Mouse (Mus musculus) hematopoietic stem cell, adult 5-6 weeks (primary cell): Measurements from ENCODE around the gene Zfyve27. TPM values are rescaled to one million over a fixed set of nuclear protein-coding genes. Genes with fewer than 3 reads are reported as not detected.
A peak's percentile ranks its signal among the peaks of the same experiment; 100 is the strongest.

Experiments
- ATAC-seq, 2 experiments: fragments of 125-278 bp in 1 of 2; replicated peaks in 1 of 2; 2 replicates each; pipeline ENCODE4 v1.8.0; 2016 to 2017; ENCODE audit warnings: inconsistent platforms in 2 of 2, mild to moderate bottlenecking in 2 of 2, moderate number of reproducible peaks in 2 of 2, low read depth in 1 of 2, moderate TSS enrichment in 1 of 2; ENCODE audit not compliant: low FRiP score in 2 of 2, poor library complexity in 2 of 2, severe bottlenecking in 2 of 2, insufficient read depth in 1 of 2, low TSS enrichment in 1 of 2
- total RNA-seq: library from RNA; stranded (forward); fragments of 172-1452, 232-1000 nt; gene quantifications from 2 replicates; pipeline ENCODE4 v1.2.3, GENCODE M21; 2017

Gene Zfyve27
- total RNA-seq, 1 experiment from 2014 or later, result 20.0 TPM

DNA sequence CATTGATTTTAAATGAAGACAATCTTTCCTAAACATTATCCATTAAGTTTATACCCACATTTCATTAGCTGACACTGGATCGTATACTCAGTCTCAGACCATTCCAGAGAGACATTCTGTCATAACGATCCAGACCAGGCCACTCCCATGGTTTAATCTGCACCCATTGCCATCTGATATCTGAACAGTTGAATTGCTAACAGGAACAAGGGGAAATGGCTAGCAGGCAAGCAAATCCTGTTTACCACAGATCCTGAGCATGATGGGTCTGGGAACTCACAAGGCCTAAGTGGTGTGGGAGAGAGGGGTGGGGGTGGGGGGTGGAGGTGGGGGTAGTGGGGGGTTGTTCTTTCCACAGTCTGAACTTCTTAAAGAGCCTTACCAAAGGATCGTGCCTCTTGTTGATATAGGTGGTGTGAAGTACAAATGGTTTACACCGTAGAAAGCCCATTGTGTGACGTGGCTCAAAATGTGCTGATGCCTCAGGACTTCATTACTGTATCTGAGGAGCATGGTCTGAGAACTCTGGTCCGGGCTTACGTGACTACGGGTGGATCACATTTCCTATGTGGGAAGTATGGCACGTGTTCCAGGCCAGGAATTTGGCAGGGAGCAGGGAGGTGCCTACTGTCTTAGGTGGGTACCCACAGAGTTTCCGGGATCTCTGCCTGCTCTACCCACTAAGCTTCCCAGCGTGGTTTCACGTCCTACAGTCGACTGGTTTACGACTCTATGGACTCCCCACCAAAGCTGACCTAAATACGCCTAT is 25.1 kb upstream of the Zfyve27 start:
- no peak for ATAC-seq

GRCm38 (mm10) chr19:42139724-42140517 is 23.8 kb upstream of the Zfyve27 start:
- ATAC-seq, result no peak

GRCm38 (mm10) chr19:42141998-42142397 is 21.8 kb upstream of the Zfyve27 start:
- no peak for ATAC-seq

GRCm38 (mm10) chr19:42142757-42143156 is 21.0 kb upstream of the Zfyve27 start:
- ATAC-seq, result no peak

- no peak for ATAC-seq
Observed at GRCm38 (mm10) chr19:42144067-42144466, 19.7 kb upstream of the Zfyve27 start.

DNA sequence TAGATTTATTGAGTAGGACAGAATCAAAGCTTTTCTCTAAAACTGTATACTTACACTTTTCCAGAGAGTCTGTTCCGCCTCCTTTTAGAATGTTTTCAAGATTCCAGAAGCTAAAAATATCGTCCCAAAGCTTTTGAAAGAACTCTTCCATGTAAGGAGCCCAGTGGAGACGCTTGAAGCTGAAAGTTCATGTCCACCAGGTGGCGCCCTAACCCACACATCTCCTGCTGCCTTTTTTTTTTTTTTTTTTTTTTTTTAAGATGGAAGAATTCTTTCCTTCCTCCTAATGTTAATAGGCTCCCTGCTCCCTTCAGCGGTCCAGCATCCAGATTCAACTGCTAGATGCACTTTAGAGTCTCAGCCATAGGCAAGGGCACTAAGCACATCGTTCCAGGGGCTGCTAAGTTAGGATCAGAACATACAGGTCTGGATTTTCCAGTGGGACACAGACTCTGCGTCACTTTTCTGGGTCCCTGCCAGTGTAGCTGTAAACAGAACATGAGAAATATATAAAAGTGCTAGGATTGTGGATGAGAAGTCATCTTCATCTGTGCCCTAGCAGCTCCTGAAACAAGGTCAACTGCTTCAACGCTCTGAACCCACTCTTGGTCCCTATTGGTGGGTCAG is 19.1 kb upstream of the Zfyve27 start:
- no peak for ATAC-seq

DNA sequence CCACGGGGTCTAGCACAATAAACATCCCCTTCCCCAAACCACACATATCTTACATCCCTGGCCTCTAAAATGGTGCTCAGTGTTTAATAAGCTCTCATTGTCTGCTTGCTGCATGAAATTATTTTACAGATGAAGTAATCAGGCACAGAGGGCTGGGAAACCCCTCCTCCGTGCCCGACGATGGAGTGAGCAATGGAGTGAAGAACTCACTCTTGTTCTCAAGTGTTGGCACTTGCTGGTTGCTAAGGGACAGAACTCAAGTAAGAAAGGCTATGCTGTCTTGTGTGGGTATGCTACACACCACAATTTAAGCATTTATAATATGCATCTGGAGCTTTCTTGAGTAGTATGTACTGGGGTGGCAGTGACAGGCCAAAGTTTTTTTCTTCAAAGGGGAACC is 18.5 kb upstream of the Zfyve27 start:
- no peak for ATAC-seq

DNA sequence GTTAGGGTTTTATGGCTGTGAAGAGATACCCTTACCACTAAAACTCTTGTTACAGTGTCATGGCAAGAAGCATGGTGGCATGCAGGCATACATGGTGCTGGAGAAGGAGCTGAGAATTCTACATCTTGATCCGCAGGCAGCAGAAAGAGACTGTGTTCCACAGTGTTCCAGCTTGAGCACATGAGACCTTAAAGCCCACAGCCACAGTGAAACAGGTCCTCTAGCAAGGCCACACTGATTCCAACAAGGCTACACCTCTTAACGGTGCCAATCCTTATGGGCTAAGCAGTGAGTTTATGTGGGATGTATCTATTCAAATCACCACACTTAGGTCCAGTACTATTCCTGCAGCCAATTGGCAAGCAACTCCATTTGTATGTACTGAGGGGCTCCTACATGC is 18.0 kb upstream of the Zfyve27 start:
- no peak for ATAC-seq

GRCm38 (mm10) chr19:42146276-42147010 is 17.3 kb upstream of the Zfyve27 start:
- ATAC-seq, result no peak

DNA sequence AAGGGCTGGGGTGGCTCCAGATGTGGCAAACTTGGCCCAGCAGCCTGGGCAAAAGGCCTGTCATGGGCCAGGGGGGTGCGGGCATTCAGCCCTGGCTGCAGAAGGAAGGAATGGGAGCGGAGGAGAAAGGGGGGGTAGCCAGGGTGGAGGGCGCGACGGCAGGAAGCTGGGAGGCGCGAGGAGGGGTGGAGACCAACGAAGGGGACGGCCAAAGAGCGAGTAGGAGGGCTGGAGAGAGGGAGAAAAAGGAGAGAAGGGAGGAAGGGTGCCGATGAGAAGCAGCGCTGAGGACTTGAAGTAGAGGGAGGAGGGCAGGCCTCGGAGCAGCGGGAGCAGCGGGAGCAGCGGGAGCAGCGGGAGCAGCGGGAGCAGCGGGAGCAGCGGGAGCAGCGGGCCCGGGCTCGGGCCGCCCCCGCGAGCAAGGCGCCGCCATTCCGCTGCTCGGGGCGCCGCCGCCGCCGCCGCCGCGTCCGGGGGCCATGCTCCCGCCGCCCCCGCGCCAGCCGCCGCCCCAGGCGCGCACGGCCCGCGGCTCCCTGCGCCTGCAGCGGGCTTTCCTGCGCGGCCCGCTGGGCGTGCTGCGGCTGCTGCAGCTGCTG is 16.5 kb upstream of the Zfyve27 start, which contains the start of gene Marveld1:
Gene Marveld1, plus strand, starts transcription at position 231 of the 599 bp plus-strand sequence.
- peak; percentile 20 to 57; a peak in 3 of 4 replicates for ATAC-seq

DNA sequence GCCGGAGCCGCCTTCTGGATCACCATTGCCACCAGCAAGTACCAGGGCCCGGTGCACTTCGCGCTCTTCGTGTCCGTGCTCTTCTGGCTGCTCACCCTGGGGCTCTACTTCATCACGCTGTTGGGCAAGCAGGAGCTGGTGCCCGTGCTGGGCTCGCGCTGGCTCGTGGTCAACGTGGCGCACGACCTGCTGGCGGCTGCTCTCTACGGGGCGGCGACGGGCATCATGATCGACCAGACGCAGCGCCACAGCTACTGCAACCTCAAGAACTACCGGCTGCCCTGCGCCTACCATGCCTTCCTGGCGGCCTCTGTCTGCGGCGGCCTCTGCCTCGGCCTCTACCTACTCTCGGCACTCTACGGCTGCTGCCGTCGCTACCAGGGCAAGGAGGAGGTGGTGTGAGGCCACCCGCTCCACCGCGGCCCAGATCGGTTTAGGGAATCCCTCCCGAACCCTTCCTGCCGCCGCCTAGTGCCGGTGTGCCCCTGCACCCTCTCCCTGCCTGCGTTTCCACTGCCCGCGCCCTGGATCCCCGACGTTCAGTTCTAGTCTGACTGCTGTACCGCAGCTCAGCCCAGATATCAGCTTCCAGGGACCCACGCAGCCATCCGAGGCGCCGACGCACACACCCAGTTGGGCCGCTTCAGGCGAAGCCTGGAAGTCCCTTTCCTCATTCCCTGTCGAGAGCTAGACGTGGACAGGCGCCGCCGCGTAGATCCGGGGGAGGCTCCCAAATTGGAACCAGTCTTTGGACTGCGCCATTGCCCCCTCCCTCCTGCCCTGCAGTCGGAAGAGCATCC is 15.8 kb upstream of the Zfyve27 start:
- peak in 1 of 2 experiments; percentile 31; a peak in 2 of 4 replicates for ATAC-seq

DNA sequence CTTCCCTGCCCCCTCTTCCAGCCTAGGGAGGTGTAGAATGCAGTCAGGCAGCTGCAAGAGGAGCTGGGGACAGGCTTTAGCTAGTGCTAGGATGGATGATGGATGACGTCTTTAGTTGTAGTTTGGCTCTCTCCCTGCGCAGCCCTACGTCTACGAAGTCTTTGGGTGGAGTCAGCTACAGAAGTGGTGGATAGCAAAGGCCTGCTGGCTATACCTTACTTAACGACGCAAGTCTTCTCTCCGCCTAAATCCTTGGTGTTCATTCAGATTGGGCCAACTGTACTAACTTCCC is 15.2 kb upstream of the Zfyve27 start:
- no peak for ATAC-seq

GRCm38 (mm10) chr19:42151990-42152389 is 11.8 kb upstream of the Zfyve27 start:
- ATAC-seq, result peak; percentile 53 to 58; a peak in 3 of 4 replicates

DNA sequence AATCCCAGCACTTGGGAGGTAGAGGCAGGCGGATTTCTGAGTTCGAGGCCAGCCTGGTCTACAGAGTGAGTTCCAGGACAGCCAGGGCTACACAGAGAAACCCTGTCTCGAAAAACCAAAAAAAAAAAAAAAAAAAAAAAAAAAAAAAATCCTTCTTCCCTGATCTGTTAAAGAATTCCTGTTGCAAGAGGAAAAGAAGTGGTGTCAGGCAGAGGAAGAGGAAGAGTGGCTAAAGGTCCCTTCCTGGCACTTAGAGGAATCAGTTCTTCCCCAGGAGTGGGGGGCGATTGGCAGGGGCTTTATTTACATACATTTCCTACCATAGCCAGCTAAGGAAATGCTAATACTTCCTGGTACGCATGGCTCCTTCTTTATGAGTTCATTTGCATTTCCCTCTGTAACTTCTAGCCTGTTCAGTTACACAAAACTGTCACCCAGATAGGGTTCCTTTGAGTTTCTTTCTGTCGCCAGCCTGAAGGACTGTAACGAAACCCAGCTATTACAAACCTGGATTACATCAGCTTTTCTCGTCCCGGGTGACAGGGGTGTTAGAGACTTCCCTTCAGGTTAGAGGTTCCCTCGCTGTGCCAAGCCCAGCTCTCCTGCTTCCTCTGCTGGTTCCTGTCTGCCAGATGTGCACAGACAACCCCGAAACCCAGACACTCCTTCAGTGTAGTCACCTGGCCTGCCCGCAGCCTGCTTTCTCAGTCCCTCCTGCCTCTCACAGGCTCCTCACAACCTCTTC is 6.1 kb upstream of the Zfyve27 start:
- ATAC-seq, result peak; percentile 76 to 95

- ATAC-seq, result 0 out of 4 replicates have a peak, but pooled peaks of 1 of the 2 experiments have one; percentile 6
Observed at GRCm38 (mm10) chr19:42158246-42159017, 5.3 kb upstream of the Zfyve27 start.
